Mouse (Mus musculus) hindbrain, embryonic 13.5 days (tissue): ENCODE measurements around the gene Creb5. TPM values are rescaled to one million over a fixed set of nuclear protein-coding genes. Genes with fewer than 3 reads are reported as not detected.

Source experiments
- ATAC-seq: fragments of 200-750 bp; cut with Nextera tagmentation; 2 replicates; pipeline ENCODE4 v1.8.0; 2017; ENCODE audit warnings: moderate TSS enrichment; ENCODE audit not compliant: low FRiP score
- H3K27ac ChIP-seq: fragments of 300-500 bp; sonication (generic); 2 replicates; pipeline ENCODE4 v1.5.1; 2015; ENCODE audit warnings: inconsistent platforms, mild to moderate bottlenecking, moderate library complexity
- H3K27me3 ChIP-seq: fragments of 300-500 bp; sonication (generic); 2 replicates; pipeline ENCODE4 v1.6.1; 2015; ENCODE audit warnings: mild to moderate bottlenecking, inconsistent platforms
- H3K36me3 ChIP-seq: fragments of 300-500 bp; sonication (generic); 2 replicates; pipeline ENCODE4 v1.6.1; 2015; ENCODE audit warnings: mild to moderate bottlenecking, inconsistent platforms
- H3K4me1 ChIP-seq: fragments of 300-500 bp; sonication (generic); replicated peaks from 2 replicates; pipeline ENCODE4 v1.6.1; 2015; ENCODE audit warnings: inconsistent platforms
- H3K4me2 ChIP-seq: fragments of 300-500 bp; sonication (generic); 2 replicates; pipeline ENCODE4 v1.6.1; 2015; ENCODE audit warnings: inconsistent platforms, mild to moderate bottlenecking, moderate library complexity
- H3K4me3 ChIP-seq: fragments of 300-500 bp; sonication (generic); 2 replicates; pipeline ENCODE4 v1.5.1; 2015; ENCODE audit warnings: mild to moderate bottlenecking, inconsistent platforms
- H3K9ac ChIP-seq: fragments of 300-500 bp; sonication (generic); 2 replicates; pipeline ENCODE4 v1.6.1; 2015; ENCODE audit warnings: mild to moderate bottlenecking, inconsistent platforms
- H3K9me3 ChIP-seq: fragments of 300-500 bp; sonication (generic); 2 replicates; pipeline ENCODE4 v1.6.1; 2016; ENCODE audit warnings: inconsistent platforms
- WGBS: fragments of 180-500 bp; shearing (Covaris S2); methylation state at CpG from one replicate; pipeline ENCODE4 v1.1.7; 2015; 5-methylcytosine and 5-hydroxymethylcytosine counted together
- polyA plus RNA-seq: library from polyadenylated mRNA; unstranded; fragments of >200 nt; fragmentation: Nextera tagmentation; extraction: Ambion mirVana; gene quantifications from 2 replicates; pipeline ENCODE4 v1.2.1, GENCODE M21; 2015

Gene Creb5
- polyA plus RNA-seq, 1 experiment from 2014 or later, result 4.1 TPM

DNA sequence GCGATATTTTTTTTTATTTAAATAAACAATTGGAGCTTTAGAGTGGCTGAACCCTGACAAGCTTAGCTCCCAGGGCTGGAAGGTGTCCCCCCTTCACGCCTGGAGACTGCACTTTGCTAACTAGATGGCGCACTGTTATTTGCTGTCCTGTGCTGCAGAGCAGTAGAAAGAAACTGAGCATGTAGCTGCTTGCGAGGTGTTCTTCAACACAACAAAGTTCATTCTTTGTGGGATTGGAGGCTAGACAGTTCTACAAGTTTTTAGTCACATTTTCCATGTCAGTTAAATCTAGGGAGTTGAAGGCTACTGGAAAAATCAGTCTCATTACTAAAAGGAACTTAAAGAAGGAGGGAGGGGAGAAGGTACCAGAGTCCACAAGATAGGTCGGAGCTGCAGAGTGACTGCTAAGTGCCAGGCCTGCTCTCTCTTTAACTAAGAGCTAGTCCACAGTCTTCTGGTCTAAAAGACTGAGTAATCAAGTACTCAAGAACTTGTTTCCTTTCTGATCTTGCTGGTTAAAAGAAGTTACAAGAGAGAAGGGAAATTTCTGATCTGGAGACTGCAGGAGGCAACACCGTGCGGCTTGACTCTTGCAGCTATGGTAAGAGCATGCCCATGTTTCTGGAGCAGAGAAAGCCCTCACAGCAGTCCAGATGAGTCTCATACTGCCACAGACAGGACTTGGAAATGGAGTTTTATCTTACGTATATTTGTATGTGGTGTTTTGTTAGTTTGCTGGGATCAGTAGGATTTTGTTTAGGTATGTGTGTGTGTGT is 3.3 kb downstream of the Creb5 start:
- Histone ChIP-seq H3K27me3 (peaks cover 68% of the 10 kb centered on the region), H3K9me3 (no peaks in the 10 kb centered on the region), H3K4me1 (peaks cover 34% of the 10 kb centered on the region), H3K36me3 (no peaks in the 10 kb centered on the region), H3K9ac (no peak overlapping the region), H3K4me3 (no peak overlapping the region), H3K4me2 (no peak overlapping the region), H3K27ac (no peak overlapping the region)
- no peak for ATAC-seq
- WGBS, result 42% methylated on average over 8 of the region's 8 CpGs

DNA sequence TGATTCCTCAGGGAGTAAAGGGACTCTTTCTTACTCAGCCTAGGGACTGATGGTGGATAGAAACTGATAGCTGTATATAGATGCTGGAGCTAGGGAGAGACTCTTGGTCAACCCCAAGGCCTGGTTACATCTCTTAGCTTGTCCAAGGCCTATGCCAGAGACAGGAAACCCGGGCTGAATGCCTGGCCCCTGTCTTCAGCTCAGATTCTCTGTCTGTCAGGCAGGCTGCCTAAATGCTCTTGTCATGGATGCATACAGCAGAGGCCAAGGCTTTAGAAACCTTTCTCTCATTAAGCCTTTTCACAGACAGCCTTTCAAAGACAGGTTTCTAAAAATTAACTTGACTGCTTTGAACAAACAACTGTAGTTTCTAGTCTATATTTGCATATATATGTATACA is 5.9 kb downstream of the Creb5 start:
- WGBS, result 55% methylated on average over 1 of the region's 1 CpGs
- H3K27me3 ChIP-seq, result peaks cover 43% of the 10 kb centered on the region
- no peak overlapping the region for H3K27ac ChIP-seq
- ATAC-seq, result no peak
- H3K4me2 ChIP-seq, result no peak overlapping the region
- H3K4me3 ChIP-seq, result no peak overlapping the region
- H3K36me3 ChIP-seq, result no peaks in the 10 kb centered on the region
- H3K4me1 ChIP-seq, result peaks cover 16% of the 10 kb centered on the region
- no peak overlapping the region for H3K9ac ChIP-seq
- H3K9me3 ChIP-seq, result no peaks in the 10 kb centered on the region

DNA sequence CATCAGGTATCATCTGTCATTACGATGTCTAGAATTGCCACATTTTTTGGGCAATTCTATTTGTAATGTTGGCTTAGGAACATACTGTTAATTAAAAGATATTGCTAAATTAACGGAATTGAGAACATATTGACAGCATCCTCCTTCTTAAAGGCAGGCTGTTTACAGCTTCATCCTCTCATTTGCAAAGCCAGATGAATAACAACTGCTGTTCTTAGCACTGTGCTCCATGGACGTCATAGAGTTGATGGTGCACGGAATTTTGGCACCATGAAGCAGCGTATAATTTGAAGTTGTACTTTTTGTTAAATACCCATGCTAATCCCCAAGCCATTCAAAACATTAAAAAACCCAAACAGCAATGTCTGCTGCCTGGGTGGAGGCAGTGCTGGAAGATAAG is 10.8 kb downstream of the Creb5 start:
- Histone ChIP-seq H3K4me3 (no peak overlapping the region), H3K4me2 (no peak overlapping the region), H3K27me3 (0 out of 2 replicates have a peak, but pooled peaks cover 3% of the 10 kb centered on the region), H3K4me1 (no peaks in the 10 kb centered on the region), H3K9me3 (no peaks in the 10 kb centered on the region), H3K9ac (no peak overlapping the region), H3K36me3 (no peaks in the 10 kb centered on the region), H3K27ac (no peak overlapping the region)
- 82% methylated on average over 5 of the region's 5 CpGs for WGBS
- no peak for ATAC-seq

DNA sequence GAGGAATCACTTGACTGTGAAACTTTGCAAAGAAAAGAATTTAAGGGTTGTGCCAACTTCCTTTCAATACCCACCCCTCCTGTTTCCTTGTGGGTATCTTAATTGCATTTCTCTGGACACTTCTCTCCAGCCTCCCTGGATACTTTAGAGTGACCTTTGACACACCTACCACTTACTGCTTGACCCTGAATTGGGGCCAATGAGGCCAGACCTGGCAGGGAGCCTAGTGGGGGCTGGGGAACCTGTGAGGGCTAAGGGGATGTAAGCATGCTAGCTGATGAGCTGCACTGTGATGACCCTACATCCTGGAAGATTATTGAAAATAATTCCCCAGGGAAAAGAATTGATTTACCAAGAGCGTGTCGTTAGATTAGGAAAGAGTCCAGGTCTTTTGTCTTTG is 17.1 kb downstream of the Creb5 start:
- Histone ChIP-seq H3K27ac (no peak overlapping the region), H3K36me3 (no peaks in the 10 kb centered on the region), H3K4me3 (no peak overlapping the region), H3K4me2 (no peak overlapping the region), H3K27me3 (no peaks in the 10 kb centered on the region), H3K4me1 (peaks cover 3% of the 10 kb centered on the region; the same call in 1 of the 2 replicates), H3K9me3 (no peaks in the 10 kb centered on the region), H3K9ac (no peak overlapping the region)
- WGBS, result 71% methylated on average over 2 of the region's 2 CpGs
- no peak for ATAC-seq

DNA sequence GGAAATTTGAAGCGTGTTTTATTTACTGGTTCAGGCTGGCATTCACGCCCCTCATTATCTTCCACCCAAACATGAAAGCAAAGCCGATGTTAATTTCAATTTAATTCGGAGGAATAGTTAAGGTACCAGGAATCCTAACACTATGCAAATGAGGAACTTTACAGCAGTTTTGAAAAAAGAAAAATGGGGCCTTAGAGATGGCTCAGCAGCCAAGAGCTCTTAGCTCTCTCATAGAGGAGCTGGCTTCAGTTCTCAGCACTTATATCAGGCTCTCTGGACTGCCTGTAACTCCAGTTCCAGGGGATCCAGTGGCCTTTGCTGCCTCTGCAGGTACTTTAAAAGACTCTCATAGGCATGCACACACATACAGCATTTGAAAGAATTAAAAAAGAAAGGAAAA is 19.1 kb downstream of the Creb5 start:
- Histone ChIP-seq H3K4me3 (no peak overlapping the region), H3K9me3 (no peaks in the 10 kb centered on the region), H3K36me3 (no peaks in the 10 kb centered on the region), H3K9ac (no peak overlapping the region), H3K27me3 (no peaks in the 10 kb centered on the region), H3K4me2 (no peak overlapping the region), H3K27ac (no peak overlapping the region), H3K4me1 (peaks cover 3% of the 10 kb centered on the region; the same call in 1 of the 2 replicates)
- WGBS, result 89% methylated on average over 4 of the region's 4 CpGs
- ATAC-seq, result no peak

DNA sequence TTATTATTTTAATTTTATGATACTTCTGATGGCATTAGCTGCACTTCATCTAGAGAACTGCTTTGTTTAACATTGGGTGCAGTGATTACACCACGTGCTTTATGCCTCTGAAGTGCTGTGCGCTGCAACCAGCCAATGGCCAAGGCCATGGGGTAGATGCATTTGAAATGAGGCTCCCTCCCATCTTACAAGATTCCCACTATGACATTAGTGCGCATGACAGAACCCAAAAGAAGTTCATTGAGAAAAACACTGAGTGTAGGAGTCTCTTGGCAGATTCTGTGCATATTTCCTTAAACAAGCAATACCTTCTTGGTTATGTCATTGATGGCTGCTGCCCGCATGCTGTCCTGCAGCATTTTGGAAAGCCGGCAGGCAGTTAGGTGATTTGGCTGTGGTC is 19.6 kb downstream of the Creb5 start:
- H3K36me3 ChIP-seq, result no peaks in the 10 kb centered on the region
- peaks cover 3% of the 10 kb centered on the region; the same call in 1 of the 2 replicates for H3K4me1 ChIP-seq
- no peak overlapping the region for H3K9ac ChIP-seq
- no peaks in the 10 kb centered on the region for H3K27me3 ChIP-seq
- H3K27ac ChIP-seq, result no peak overlapping the region
- WGBS, result 56% methylated on average over 5 of the region's 5 CpGs
- no peak overlapping the region for H3K4me3 ChIP-seq
- no peak overlapping the region for H3K4me2 ChIP-seq
- ATAC-seq, result no peak
- H3K9me3 ChIP-seq, result no peaks in the 10 kb centered on the region

DNA sequence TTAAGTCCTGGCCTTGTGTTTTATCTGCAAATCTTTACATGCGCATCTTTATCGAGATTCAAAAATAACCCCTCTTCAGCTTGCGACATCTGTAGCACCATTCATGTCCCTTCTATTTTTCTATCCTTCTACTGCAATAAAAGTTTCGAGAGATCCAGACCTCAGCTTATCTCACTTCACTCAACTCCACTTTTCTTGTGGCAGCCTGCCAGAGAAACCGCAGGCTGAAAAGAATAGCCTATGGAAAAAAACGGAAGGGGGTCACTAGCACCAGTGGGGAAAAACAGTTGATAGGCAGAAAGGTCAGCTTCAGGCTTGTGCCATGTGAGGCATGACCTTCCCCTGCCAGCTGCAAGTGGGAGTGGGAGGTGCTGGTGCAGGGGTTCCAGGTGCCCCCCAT is 21.6 kb downstream of the Creb5 start:
- ATAC-seq, result no peak
- Histone ChIP-seq H3K9ac (no peak overlapping the region), H3K4me2 (no peak overlapping the region), H3K4me1 (peaks cover 3% of the 10 kb centered on the region; the same call in 1 of the 2 replicates), H3K27ac (no peak overlapping the region), H3K27me3 (no peaks in the 10 kb centered on the region), H3K36me3 (no peaks in the 10 kb centered on the region), H3K9me3 (no peaks in the 10 kb centered on the region), H3K4me3 (no peak overlapping the region)
- 47% methylated on average over 6 of the region's 6 CpGs for WGBS

DNA sequence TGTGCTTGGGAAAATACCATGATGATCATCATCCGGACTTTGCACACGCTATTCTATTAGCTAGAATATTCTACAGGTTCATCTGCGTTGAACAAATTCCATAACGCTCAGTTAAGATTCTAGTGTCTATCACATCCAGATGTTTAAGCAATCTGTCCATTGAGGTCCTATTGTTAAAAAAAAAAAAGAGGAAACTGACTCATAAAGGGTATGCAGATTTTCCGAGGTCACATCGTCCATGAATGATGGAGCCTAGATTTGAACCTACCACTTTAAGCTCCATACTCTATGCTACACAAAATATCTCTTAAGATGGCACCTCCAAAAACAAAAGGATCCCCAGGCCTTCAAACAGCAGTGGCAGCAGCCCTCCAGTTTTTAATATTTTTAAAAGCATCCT is 26.5 kb downstream of the Creb5 start:
- WGBS, result 91% methylated on average over 6 of the region's 6 CpGs
- Histone ChIP-seq H3K4me3 (no peak overlapping the region), H3K27ac (no peak overlapping the region), H3K9me3 (no peaks in the 10 kb centered on the region), H3K9ac (no peak overlapping the region), H3K4me1 (peaks cover 3% of the 10 kb centered on the region; the same call in 1 of the 2 replicates), H3K36me3 (no peaks in the 10 kb centered on the region), H3K27me3 (no peaks in the 10 kb centered on the region), H3K4me2 (no peak overlapping the region)
- ATAC-seq, result no peak

DNA sequence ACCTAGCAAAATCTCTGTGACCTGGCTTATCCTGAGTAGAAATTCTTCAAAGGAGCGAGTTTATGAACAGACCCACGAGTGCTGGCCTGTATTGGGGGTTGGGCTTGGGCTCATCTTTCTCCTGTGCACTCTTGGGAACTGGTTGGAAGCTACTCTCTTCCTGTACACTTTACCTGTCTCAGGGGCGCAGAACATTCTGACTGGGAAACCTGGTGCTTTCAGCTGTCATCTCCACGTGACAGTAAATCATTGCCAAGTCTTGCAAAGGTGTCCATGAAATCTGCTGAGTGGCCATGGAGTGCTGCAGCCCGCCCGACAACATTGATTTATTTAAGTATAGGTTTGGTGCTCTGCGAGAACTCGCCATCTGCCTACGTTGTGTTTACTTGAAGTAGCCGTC is 27.1 kb downstream of the Creb5 start:
- Histone ChIP-seq H3K9me3 (no peaks in the 10 kb centered on the region), H3K9ac (no peak overlapping the region), H3K27ac (no peak overlapping the region), H3K36me3 (no peaks in the 10 kb centered on the region), H3K27me3 (no peaks in the 10 kb centered on the region), H3K4me3 (no peak overlapping the region), H3K4me2 (no peak overlapping the region), H3K4me1 (no peaks in the 10 kb centered on the region)
- ATAC-seq, result no peak
- 84% methylated on average over 10 of the region's 10 CpGs for WGBS

DNA sequence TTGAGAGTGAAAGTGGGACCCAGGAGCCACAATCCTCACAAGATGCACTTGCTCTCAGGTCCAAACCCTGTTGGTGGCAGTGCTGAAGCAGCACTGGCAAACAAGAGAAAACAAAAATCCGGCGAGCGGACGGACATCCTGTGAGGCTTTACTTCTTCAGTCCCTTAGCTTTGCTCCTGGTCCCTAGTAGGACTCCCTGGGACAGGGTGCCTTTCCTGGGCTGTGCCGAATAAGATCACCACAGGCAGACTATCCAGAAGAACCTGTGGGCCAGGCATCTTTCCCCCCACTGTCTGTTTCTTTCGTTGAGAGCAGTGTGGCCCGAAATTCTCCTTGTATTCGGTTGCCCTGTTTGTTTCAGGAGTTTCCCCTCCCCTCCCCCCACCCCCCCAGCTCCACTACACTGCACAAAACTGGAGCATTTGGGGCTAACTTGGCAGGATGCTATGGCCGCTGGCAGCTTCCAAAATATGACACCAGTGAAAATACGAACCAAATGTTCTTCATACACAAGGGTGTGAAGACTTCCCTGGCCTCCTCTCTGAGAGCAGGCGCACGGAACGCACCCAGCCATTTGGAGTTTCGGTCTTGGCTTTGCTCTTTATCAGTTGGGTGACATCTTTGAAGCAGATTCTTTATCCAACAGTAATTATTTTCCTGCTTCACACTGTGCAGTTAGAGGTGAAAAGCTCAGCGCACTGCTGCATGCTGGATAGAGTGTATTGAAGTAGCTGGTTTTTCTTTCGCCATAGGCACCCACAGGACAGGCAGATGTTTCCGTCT is 32.7 kb downstream of the Creb5 start:
- no peak overlapping the region for H3K4me3 ChIP-seq
- no peaks in the 10 kb centered on the region for H3K9me3 ChIP-seq
- no peak overlapping the region for H3K4me2 ChIP-seq
- no peak overlapping the region for H3K9ac ChIP-seq
- 76% methylated on average over 17 of the region's 17 CpGs for WGBS
- no peaks in the 10 kb centered on the region for H3K36me3 ChIP-seq
- no peaks in the 10 kb centered on the region for H3K27me3 ChIP-seq
- ATAC-seq, result no peak
- H3K27ac ChIP-seq, result no peak overlapping the region
- no peaks in the 10 kb centered on the region for H3K4me1 ChIP-seq

DNA sequence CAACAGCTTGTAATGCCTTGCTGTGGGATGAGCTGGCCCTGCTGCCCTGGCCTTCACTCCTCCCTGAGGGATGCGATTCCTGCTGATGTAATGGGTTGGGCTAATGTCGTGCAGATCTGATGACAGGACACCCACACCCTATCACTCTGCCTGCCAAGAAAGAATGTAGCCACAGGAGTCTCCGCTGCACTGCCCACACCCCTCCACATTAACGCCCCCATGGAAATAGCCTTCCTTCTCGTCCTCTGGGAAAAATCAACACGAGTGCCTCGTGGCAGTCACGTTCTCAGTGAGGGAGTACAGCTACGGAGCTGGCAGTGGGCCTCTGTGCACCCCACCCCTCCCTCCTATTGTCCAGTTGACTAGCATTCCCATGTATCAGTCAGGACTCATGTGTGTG is 50.3 kb downstream of the Creb5 start:
- no peak overlapping the region for H3K27ac ChIP-seq
- no peaks in the 10 kb centered on the region for H3K27me3 ChIP-seq
- H3K36me3 ChIP-seq, result no peaks in the 10 kb centered on the region
- WGBS, result 32% methylated on average over 9 of the region's 9 CpGs
- no peak overlapping the region for H3K9ac ChIP-seq
- H3K4me1 ChIP-seq, result peaks cover 6% of the 10 kb centered on the region; the same call in 1 of the 2 replicates
- no peak for ATAC-seq
- H3K4me3 ChIP-seq, result no peak overlapping the region
- no peaks in the 10 kb centered on the region for H3K9me3 ChIP-seq
- no peak overlapping the region for H3K4me2 ChIP-seq

DNA sequence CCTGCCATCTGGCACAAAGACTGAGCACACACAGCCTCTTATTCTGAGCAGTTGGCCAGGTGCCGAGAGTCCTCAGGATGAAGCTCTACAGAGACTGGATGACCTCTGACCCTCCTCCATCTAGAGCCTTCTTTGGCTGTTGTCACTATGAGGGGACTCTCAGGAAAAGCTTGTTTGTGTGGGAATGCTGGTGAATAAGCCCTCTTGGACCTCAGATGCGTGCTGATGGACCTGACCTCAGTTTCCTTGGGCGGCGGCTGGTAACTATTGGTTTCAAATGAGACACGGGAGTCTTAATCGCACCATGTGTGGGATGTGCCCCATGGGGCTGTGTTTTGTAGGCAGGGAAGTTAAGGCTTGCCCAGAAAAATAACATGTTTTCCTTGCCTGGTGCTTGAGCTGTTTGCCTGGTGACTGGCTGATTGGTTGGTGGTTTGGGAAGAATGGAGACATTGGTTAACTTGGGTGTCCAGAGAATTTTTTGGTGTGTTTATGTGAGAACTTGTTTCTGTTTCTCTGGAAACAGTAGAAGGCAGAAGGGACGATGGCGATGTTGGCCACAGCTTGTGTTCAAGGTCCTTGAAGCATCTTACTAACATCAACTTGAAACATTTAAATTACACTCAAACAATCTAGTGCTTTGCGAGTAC is 65.4 kb downstream of the Creb5 start:
- ATAC-seq, result no peak
- Histone ChIP-seq H3K27me3 (no peaks in the 10 kb centered on the region), H3K9me3 (no peaks in the 10 kb centered on the region), H3K27ac (no peak overlapping the region), H3K9ac (no peak overlapping the region), H3K36me3 (no peaks in the 10 kb centered on the region), H3K4me3 (no peak overlapping the region), H3K4me2 (no peak overlapping the region), H3K4me1 (no peaks in the 10 kb centered on the region)
- 89% methylated on average over 9 of the region's 9 CpGs for WGBS
